Mouse (Mus musculus) adrenal gland, postnatal 14 days (tissue): Measurements from ENCODE around the gene Mtch2. TPM values are rescaled to one million over a fixed set of nuclear protein-coding genes. Genes with fewer than 3 reads are reported as not detected.
A peak's percentile ranks its signal among the peaks of the same experiment; 100 is the strongest.
"Not testable (repeated sequence)": the region's sequence is repeated elsewhere in the genome, so short reads cannot be mapped to it uniquely, and the experiment has no call there.

Source experiments
- DNase-seq: peaks from one replicate; pipeline ENCODE4 v3.0.0; 2021; ENCODE audit warnings: mixed read lengths
- total RNA-seq: library from RNA; stranded (reverse); gene quantifications from 2 replicates; pipeline ENCODE4 v1.2.3, GENCODE M21; 2021

Mtch2 gene
- total RNA-seq, 1 experiment from 2014 or later: 423 TPM

DNA sequence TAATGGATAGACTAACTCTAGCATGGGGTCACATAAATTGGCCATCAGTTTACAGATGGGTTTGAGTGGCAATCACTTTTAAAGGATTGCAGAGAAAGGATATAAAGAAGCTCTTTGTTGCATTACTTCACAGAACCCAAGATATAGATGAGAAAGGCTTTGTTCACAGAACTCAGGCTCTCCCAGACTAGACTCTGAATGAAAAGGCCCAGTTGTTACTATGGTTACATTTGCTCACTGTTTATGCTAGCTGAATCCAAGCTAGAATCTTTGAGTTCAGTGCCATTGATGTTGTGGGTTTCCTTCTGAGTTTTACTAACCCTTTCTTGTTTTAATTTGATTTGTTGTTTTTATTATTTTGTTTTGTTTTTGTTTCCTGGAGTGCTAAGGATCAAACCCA lies 17.2 kb downstream of the Mtch2 start:
- no peak for DNase-seq

- DNase-seq: peak; percentile 90
These were observed 19.6 kb downstream of the Mtch2 start for GRCm38 (mm10) chr2:90866524-90866923.

- DNase-seq: peak; percentile 16
These were observed 23.2 kb downstream of the Mtch2 start for GRCm38 (mm10) chr2:90870136-90870601.

- DNase-seq: peak; percentile 60
These were observed 24.4 kb downstream of the Mtch2 start for GRCm38 (mm10) chr2:90871180-90871961.

DNA sequence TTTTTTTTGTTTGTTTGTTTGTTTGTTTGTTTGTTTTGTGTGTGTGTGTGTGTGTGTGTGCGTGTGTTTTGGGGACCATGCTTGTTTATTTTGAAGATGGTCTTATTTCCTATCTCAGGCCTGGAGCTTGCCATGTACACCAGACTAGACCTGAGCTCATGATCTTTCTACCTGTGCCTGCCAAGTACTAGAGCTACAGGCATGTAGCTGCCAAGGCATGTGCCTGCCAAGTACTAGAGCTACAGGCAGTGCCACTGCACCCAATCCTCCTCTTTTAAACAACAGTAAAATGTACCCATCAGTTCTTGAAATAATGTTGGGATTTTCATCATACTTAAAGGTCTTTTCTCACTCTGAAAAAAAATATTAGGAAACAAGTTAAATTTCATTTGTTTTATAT lies 27.1 kb downstream of the Mtch2 start:
- peak; percentile 19 for DNase-seq

DNA sequence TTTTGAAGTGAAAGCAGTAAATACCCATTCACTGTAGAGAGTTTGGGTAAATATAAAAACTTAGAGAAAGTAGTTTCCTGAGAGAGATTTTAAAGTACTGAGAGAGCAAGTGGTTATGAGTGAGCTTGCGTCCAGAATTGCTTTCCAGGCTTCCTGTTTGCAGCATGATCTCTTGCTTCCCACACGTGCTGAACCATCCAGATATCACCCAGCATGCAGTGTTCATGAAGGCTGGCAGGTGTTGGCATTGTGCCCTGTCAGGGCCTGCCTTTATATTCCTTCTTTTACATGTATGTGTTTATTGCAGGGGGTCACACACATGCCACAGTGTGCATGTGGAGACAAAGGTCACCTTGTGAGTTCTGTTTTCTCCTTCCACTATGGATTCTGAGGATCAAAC lies 28.3 kb downstream of the Mtch2 start:
- no peak for DNase-seq

DNA sequence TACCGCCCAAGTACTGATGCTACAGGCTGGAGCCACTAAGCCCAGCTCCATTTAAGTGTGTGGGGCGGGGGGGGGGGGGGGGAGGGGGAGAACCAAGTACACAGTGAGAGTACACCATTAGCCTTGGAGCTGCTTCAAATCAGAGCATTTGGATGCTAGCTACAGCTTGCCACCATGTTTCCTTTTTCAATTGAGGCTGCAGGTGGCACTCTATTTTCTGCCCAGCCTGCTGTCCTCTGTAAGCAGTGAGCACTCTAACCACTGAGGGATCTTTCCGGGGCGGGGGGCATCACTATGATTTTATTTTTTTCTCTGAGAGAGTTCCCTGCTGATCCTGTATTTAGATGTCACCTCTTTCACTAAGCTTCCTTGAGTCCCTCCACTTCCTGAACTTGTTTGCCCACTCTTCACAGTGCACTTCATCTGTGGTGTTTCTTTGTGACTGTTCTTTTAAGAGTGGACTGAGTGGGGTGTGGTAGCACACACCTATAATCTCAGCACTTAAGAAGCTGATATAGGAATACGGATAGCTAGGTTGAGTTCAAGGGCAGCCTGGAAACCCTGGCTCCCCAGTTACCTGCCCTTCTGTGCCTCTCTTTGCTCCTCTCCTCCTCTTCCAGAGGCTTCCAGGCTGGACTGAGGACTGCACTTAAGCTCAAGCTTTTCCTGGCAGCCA lies 30.8 kb downstream of the Mtch2 start:
- DNase-seq: no peak

DNA sequence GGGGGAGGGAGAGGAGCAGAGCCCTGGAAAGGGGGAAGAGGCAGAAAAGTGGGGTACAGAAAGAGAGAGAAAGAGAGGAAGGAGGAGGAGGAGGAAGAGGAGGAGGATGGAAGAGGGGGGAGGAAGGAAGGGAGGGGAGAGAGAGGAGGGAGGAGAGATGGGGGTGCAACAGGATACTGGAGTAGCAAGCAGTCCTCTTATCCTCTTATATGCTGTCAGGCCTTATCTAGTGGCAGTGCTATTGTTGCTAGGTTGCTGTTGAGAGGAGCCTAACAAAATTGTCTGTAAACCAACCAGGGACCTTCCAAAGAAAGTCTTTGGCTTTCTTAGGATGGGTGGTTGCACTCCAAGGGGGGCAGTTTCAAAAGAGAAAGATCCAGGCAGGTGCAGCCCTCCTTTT lies 32.5 kb downstream of the Mtch2 start:
- no peak for DNase-seq

GRCm38 (mm10) chr2:90880144-90880785 lies 33.3 kb downstream of the Mtch2 start:
- no peak for DNase-seq

DNA sequence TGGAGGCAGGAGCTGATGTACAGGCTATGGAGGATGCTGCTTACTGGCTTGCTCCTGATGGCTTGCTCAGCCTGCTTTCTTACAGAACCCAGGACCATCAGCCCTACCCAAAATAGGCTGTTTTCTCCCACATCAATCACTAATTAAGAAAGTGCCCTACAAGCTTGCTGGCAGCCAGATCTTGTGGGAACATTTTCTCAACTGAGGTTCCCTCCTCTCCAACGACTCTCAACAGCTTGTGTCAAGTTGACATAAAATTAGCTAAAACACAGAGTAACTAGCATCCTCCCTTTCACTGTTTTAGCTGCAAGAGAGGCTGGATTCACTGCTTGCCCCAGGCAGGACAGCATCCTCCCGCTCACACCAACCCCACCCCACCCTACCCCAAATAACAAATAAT lies 34.9 kb downstream of the Mtch2 start:
- DNase-seq: no peak

GRCm38 (mm10) chr2:90885218-90886041 lies 38.5 kb downstream of the Mtch2 start, which contains the start of gene C1qtnf4:
TSS of gene C1qtnf4 (plus strand) at chr2:90885860.
- DNase-seq: peak; percentile 34

DNA sequence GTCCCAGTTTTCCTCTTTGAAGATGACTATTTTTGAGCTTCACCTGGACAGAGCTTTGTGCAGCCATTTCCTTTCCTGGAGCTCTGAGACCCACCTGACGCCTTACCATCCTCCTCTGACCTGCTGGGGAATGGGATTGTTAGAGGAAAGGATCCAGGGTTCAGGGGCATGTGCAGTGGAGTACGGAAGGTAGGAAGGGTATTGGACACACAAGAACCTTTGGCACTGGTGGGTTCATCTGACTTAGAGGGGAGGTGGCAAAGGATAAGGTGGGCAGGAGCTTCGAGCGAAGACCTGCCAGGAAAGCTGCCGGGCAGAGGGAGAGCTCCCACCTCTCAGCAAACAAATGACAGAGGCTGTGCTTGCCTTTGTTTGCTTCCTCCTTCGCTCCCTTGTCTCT lies 39.5 kb downstream of the Mtch2 start:
- DNase-seq: no peak

DNA sequence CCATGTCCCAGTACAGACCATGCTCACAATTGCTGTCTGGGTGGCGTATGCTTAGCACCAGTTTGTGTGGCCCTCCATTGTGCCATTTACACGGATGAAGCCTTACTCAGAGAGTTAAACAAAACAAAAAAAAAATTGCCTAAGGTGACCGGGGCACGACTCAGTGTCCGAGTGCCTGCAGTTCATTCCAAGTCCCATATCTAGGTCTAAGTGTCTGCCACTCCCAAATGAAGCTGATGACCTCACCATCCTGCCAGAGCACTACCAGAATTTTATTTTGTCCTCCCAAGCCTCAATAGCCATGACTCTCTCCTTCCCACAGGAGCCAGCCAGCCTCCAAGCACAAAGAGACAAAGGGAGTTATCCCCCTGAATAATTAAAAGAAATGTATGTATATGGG lies 40.7 kb downstream of the Mtch2 start:
- DNase-seq: no peak

DNA sequence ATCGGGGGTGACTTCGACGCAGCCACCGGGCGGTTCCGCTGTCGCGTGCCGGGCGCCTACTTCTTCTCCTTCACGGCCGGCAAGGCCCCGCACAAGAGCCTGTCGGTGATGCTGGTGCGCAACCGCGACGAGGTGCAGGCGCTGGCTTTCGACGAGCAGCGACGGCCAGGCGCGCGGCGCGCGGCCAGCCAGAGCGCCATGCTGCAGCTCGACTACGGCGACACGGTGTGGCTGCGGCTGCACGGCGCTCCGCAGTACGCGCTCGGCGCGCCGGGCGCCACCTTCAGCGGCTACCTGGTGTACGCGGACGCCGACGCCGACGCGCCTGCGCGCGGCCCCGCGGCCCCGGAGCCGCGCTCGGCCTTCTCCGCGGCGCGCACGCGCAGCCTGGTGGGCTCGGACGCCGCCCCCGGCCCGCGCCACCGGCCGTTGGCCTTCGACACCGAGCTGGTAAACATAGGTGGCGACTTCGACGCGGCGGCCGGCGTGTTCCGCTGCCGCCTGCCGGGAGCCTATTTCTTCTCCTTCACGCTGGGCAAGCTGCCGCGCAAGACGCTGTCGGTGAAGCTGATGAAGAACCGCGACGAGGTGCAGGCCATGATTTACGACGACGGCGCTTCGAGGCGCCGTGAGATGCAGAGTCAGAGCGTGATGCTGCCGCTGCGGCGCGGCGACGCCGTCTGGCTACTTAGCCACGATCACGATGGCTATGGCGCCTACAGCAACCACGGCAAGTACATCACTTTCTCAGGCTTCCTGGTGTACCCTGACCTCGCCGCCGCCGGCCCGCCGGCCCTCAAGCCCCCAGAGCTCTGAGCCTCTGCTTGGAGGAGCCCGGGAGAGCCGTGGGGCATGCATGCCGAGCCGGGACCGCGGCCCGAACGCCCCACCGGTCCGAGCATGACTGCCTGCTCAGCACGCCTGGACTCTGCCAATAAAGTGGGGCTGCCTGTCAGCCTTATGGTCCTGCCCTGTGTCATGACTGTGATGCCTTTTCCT lies 42.9 kb downstream of the Mtch2 start:
- DNase-seq: peak; percentile 74

DNA sequence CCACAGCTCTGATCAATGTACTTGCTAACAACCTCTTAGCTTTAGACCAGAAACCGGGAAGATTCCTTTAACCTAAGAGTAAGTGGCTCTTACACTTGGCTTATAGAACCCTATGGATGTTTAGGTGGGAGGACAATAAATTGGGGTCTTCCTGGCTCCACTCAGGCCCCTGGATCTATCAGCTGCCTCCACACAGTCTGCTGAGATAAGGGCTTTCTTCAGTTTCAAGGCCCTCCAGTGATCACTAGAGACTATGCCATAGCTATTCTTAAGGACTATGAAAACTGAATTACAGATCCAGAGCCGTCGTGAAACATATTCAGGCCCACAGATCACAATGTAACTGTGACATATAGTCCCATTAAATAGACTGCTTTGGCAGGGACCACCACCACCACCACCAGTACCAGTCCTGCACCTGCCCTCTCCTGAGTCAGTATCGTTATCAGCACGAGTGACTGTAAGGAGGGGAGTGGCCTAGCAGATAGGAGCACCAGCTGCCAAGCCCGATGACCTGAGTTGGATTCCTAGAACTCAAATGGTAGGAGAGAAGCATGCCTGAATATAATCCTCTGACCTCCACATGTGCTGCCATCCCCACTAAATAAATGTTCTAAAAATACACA lies 46.8 kb downstream of the Mtch2 start:
- DNase-seq: no peak

DNA sequence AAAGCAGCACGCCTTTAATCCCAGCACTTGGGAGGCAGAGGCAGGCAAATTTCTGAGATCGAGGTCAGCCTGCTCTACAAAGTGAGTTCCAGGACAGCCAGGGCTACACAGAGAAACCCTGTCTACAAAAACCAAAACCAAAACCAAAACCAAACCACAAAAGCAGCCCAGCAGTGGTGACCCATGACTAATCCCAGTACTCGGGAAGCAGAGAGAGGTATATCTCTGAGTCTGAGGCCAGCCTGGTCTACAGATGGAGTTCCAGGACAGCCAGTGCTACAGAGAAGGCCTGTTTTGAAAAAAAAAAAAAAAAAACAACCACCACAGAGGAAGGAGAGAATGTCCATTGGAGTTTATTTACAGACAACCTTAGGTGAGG lies 47.3 kb downstream of the Mtch2 start:
- not testable (repeated sequence) for DNase-seq

DNA sequence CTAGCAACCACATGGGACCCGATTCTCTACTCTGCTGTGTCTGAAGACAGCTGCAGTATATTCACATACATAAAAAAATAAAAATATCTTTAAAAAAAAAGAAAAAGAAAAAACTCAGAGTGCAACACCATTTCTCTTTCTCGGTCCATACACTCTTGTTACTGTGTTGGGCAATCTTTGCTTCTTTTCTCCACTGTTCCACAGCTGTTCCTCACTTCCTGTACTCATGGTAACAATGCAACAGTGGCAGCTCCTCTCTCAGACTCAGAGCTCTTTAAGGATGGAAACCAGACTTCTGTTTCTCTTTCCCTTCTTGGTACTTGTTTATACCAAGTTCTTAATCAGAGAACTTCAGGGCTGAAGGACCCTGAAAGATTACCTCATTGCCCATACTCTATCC lies 56.4 kb downstream of the Mtch2 start:
- no peak for DNase-seq

GRCm38 (mm10) chr2:90904076-90904855 lies 57.3 kb downstream of the Mtch2 start, which contains the start of the genes Kbtbd4 and Ndufs3:
TSS of gene Kbtbd4 (plus strand) at chr2:90904740.
TSS of gene Ndufs3 (minus strand) at chr2:90904827.
- peak; percentile 94 for DNase-seq

GRCm38 (mm10) chr2:90904856-90905224 lies 57.9 kb downstream of the Mtch2 start:
- DNase-seq: peak; percentile 63

DNA sequence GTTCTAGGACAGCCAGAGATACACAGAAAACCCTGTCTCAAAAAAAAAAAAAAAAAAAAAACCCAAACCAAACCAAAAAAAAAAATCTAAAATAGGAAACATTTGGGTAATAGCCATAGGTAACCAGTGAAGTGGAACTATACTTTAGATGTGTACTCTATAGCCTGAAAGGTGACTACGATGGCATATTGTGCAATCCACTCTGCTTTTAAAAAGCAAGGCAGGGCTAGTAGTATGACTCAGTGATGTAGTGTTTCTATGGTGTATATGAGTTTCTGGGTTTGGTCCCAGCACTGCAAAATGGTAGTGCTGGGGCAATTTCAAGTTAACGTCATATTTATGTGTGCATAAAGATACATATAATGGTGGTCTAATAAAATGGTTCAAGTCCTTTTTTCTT lies 59.8 kb downstream of the Mtch2 start:
- DNase-seq: no peak
